Mouse (Mus musculus) forebrain, embryonic 16.5 days (tissue): ENCODE measurements at regions not wholly inside any gene's neighbourhood (a gene's known extent, or its start where the extent isn't known, plus 50 kb on each side); places are given as distances from the start of the nearest gene placed in this dataset.
A peak's percentile ranks its signal among the peaks of the same experiment; 100 is the strongest.
"Not testable (repeated sequence)": the region's sequence is repeated elsewhere in the genome, so short reads cannot be mapped to it uniquely, and the experiment has no call there.

Experiments
- ATAC-seq: fragments of 200-750 bp; cut with Nextera tagmentation; 2 replicates; pipeline ENCODE4 v1.8.0; 2017; ENCODE audit warnings: mild to moderate bottlenecking, moderate library complexity
- H3K27ac ChIP-seq: fragments of 300-500 bp; sonication (generic); 2 replicates; pipeline ENCODE4 v1.5.1; 2014; ENCODE audit warnings: low read length, control low read depth
- H3K27me3 ChIP-seq: fragments of 300-500 bp; sonication (generic); replicated peaks from 2 replicates; pipeline ENCODE4 v1.6.1; 2014; ENCODE audit warnings: low read length; ENCODE audit not compliant: control insufficient read depth, insufficient read depth
- H3K36me3 ChIP-seq: fragments of 300-500 bp; sonication (generic); 2 replicates; pipeline ENCODE4 v1.6.1; 2014; ENCODE audit not compliant: control insufficient read depth, insufficient read depth
- H3K4me1 ChIP-seq: fragments of 300-500 bp; sonication (generic); replicated peaks from 2 replicates; pipeline ENCODE4 v1.6.1; 2014; ENCODE audit warnings: low read length; ENCODE audit not compliant: control insufficient read depth, insufficient read depth
- H3K4me2 ChIP-seq: fragments of 300-500 bp; sonication (generic); 2 replicates; pipeline ENCODE4 v1.6.1; 2014; ENCODE audit warnings: mild to moderate bottlenecking, low read length, control low read depth
- H3K4me3 ChIP-seq: fragments of 300-500 bp; sonication (generic); replicated peaks from 2 replicates; pipeline ENCODE4 v1.5.1; 2014; ENCODE audit warnings: mild to moderate bottlenecking, low read length, control low read depth
- H3K9ac ChIP-seq: fragments of 300-500 bp; sonication (generic); replicated peaks from 2 replicates; pipeline ENCODE4 v1.6.1; 2014; ENCODE audit warnings: low read depth, low read length, control low read depth
- H3K9me3 ChIP-seq: fragments of 300-500 bp; sonication (generic); 2 replicates; pipeline ENCODE4 v1.6.1; 2016; ENCODE audit warnings: low read length; ENCODE audit not compliant: control insufficient read depth
- WGBS: fragments of 180-500 bp; shearing (Covaris S2); extraction: QIAGEN DNeasy Blood & Tissue Kit; methylation state at CpG from one replicate; pipeline ENCODE4 v1.1.7; 2014; 5-methylcytosine and 5-hydroxymethylcytosine counted together

- Histone ChIP-seq H3K4me3 (no peak overlapping the region), H3K4me2 (no peak overlapping the region), H3K9me3 (no peaks in the 10 kb centered on the region), H3K4me1 (no peaks in the 10 kb centered on the region), H3K9ac (no peak overlapping the region), H3K27ac (no peak overlapping the region), H3K27me3 (no peaks in the 10 kb centered on the region), H3K36me3 (no peaks in the 10 kb centered on the region)
- no peak for ATAC-seq
These were observed 298.0 kb upstream of the Foxg1 start for GRCm38 (mm10) chr12:49084505-49084904.

- Histone ChIP-seq H3K27ac (no peak overlapping the region), H3K4me3 (no peak overlapping the region), H3K4me1 (no peaks in the 10 kb centered on the region), H3K36me3 (no peaks in the 10 kb centered on the region), H3K9me3 (no peaks in the 10 kb centered on the region), H3K27me3 (no peaks in the 10 kb centered on the region), H3K9ac (no peak overlapping the region), H3K4me2 (no peak overlapping the region)
- 61% methylated on average over 2 of the region's 2 CpGs for WGBS
- no peak for ATAC-seq
These were observed 296.4 kb upstream of the Foxg1 start for GRCm38 (mm10) chr12:49086076-49086475.

- Histone ChIP-seq H3K36me3 (no peaks in the 10 kb centered on the region), H3K27me3 (no peaks in the 10 kb centered on the region), H3K27ac (no peak overlapping the region), H3K9ac (no peak overlapping the region), H3K4me1 (no peaks in the 10 kb centered on the region), H3K4me3 (no peak overlapping the region), H3K9me3 (no peaks in the 10 kb centered on the region), H3K4me2 (no peak overlapping the region)
- 76% methylated on average over 1 of the region's 1 CpGs for WGBS
- ATAC-seq = no peak
These were observed 292.3 kb upstream of the Foxg1 start for GRCm38 (mm10) chr12:49090177-49090576.

GRCm38 (mm10) chr12:49105931-49106330 is 276.5 kb upstream of the Foxg1 start:
- H3K4me3 ChIP-seq = no peak overlapping the region
- H3K4me2 ChIP-seq = no peak overlapping the region
- H3K9ac ChIP-seq = no peak overlapping the region
- no peaks in the 10 kb centered on the region for H3K9me3 ChIP-seq
- H3K36me3 ChIP-seq = no peaks in the 10 kb centered on the region
- no peaks in the 10 kb centered on the region for H3K27me3 ChIP-seq
- 60% methylated on average over 4 of the region's 4 CpGs for WGBS
- no peak overlapping the region for H3K27ac ChIP-seq
- no peak for ATAC-seq
- no peaks in the 10 kb centered on the region for H3K4me1 ChIP-seq

GRCm38 (mm10) chr12:49106399-49107382 is 275.8 kb upstream of the Foxg1 start:
- Histone ChIP-seq H3K9ac (no peak overlapping the region), H3K9me3 (no peaks in the 10 kb centered on the region), H3K27ac (no peak overlapping the region), H3K36me3 (no peaks in the 10 kb centered on the region), H3K27me3 (no peaks in the 10 kb centered on the region), H3K4me1 (no peaks in the 10 kb centered on the region), H3K4me3 (no peak overlapping the region), H3K4me2 (no peak overlapping the region)
- ATAC-seq = peak; percentile 66
- WGBS = 55% methylated on average over 7 of the region's 7 CpGs

GRCm38 (mm10) chr12:49107415-49108148 is 274.9 kb upstream of the Foxg1 start:
- no peak overlapping the region for H3K4me3 ChIP-seq
- WGBS = 82% methylated on average over 10 of the region's 10 CpGs
- no peak overlapping the region for H3K27ac ChIP-seq

GRCm38 (mm10) chr12:49131093-49131492 is 251.4 kb upstream of the Foxg1 start:
- H3K4me1 ChIP-seq, H3K36me3 ChIP-seq, ATAC-seq, H3K9me3 ChIP-seq, H3K27me3 ChIP-seq, H3K27ac ChIP-seq, H3K9ac ChIP-seq, H3K4me3 ChIP-seq, H3K4me2 ChIP-seq: not testable (repeated sequence)
- WGBS = 88% methylated on average over 4 of the region's 7 CpGs

More at GRCm38 (mm10) chr12:49107415-49108148, 274.9 kb upstream of the Foxg1 start:
- H3K9ac ChIP-seq = no peak overlapping the region
- H3K4me1 ChIP-seq = no peaks in the 10 kb centered on the region
- H3K9me3 ChIP-seq = no peaks in the 10 kb centered on the region
- no peaks in the 10 kb centered on the region for H3K36me3 ChIP-seq
- no peaks in the 10 kb centered on the region for H3K27me3 ChIP-seq
- ATAC-seq = no peak
- H3K4me2 ChIP-seq = no peak overlapping the region

GRCm38 (mm10) chr12:49170097-49170496 is 212.4 kb upstream of the Foxg1 start:
- H3K27ac ChIP-seq = no peak overlapping the region
- H3K4me2 ChIP-seq = no peak overlapping the region
- H3K4me3 ChIP-seq = no peak overlapping the region
- peak; percentile 77 for ATAC-seq
- H3K9me3 ChIP-seq = no peaks in the 10 kb centered on the region
- 61% methylated on average over 5 of the region's 5 CpGs for WGBS
- no peaks in the 10 kb centered on the region for H3K4me1 ChIP-seq
- H3K27me3 ChIP-seq = no peaks in the 10 kb centered on the region
- H3K9ac ChIP-seq = no peak overlapping the region
- no peaks in the 10 kb centered on the region for H3K36me3 ChIP-seq

GRCm38 (mm10) chr12:49171014-49171677 is 211.3 kb upstream of the Foxg1 start:
- Histone ChIP-seq H3K27ac (no peak overlapping the region), H3K4me3 (no peak overlapping the region), H3K4me1 (no peaks in the 10 kb centered on the region), H3K4me2 (no peak overlapping the region), H3K27me3 (no peaks in the 10 kb centered on the region), H3K9ac (no peak overlapping the region), H3K36me3 (no peaks in the 10 kb centered on the region), H3K9me3 (no peaks in the 10 kb centered on the region)
- peak; percentile 66 for ATAC-seq
- WGBS = 84% methylated on average over 1 of the region's 1 CpGs
